In genomic region chr17:35727471-35728205, GRCm38 (mm10) we compare ENCODE assay signal across 20 mouse cellular contexts. TPM values are rescaled to one million over a fixed set of nuclear protein-coding genes. Genes with fewer than 3 reads are reported as not detected.
DNase-seq lines count a peak whose midpoint lies in the region; TF ChIP-seq lines count a peak whose summit lies in the region.
"Had no signal": no experiment of that assay in that cellular context is flagged by ENCODE, and none has a peak within 500 bp of the region (broad histone marks: within the 10 kb centered on the region; RNA-seq: fewer than 3 reads in every experiment).

No protein-coding gene starts in this region.

- in situ Hi-C loops in ES-E14 (cut with MboI; ENCODE audit: low sequenced_read_pairs in 2 of 2, unreplicated experiment in 2 of 2): no loop called here

- H3K36me3 ChIP-seq in E14TG2a.4 (ENCODE audit: insufficient read depth, low read length) (no peaks in the 10 kb centered on the region), ES-E14 (ENCODE audit: control insufficient read depth, insufficient read depth, low read length, poor library complexity, severe bottlenecking) (no peaks in the 10 kb centered on the region)
- H3K36me3 ChIP-seq: embryonic facial prominence, embryonic 10.5 days; heart, embryonic 15.5 days; hindbrain, embryonic 10.5 days; intestine, embryonic 15.5 days had no signal

- H3K4me3 ChIP-seq in gastrocnemius, adult 2 months: no peak overlapping the region
- peak overlapping the region; percentile 53; the same call in 1 of the 2 replicates for H3K4me3 ChIP-seq in E14TG2a.4 (replicated peaks; ENCODE audit: low read length)
- H3K4me3 ChIP-seq in ES-E14 (ENCODE audit: insufficient read depth in 1 of 2, low read depth in 1 of 2, low read length in 2 of 2, poor library complexity in 1 of 2, severe bottlenecking in 1 of 2): 0 out of 4 replicates have a peak overlapping the region, but pooled peaks of 1 of the 2 experiments have one; percentile 23
- H3K4me3 ChIP-seq: embryonic facial prominence, embryonic 10.5 days; heart, embryonic 15.5 days; hindbrain, embryonic 10.5 days; intestine, embryonic 15.5 days had no signal

- no peak for DNase-seq in gastrocnemius, adult 2 months
- no peak for DNase-seq in gastrocnemius, postnatal 14 days
- DNase-seq in ES-E14 (ENCODE audit: low read depth, low spot score): no peak
- peak; percentile 51 for DNase-seq in naive thymus-derived CD4-positive, alpha-beta T cell, adult 2 months (ENCODE audit: low read depth)
- no peak for DNase-seq in cerebellum, postnatal 4 days (ENCODE audit: low spot score in 2 of 2)
- DNase-seq in c-Kit-positive CD71-positive TER-119-positive erythroid progenitor cells, embryonic 14.5 days (ENCODE audit: low spot score): no peak
- DNase-seq: adrenal gland, adult 8-10 months; cerebellum, adult 11-12 months; cerebellum, adult 9-10 months; cerebellum, postnatal 25 days; gastrocnemius, postnatal 25 days; heart, postnatal 14 days; kidney, adult 18-20 months had no signal

- H3K9ac ChIP-seq in ES-E14 (ENCODE audit: insufficient read depth, low read depth, low read length, poor library complexity, severe bottlenecking): no peak overlapping the region
- H3K9ac ChIP-seq: heart, embryonic 15.5 days; hindbrain, embryonic 14.5 days; intestine, embryonic 15.5 days had no signal

- no peak for TF ChIP-seq CTCF in gastrocnemius, adult 2 months (IDR thresholded peaks at IDR 0.05)
- TF ChIP-seq CTCF in E14TG2a.4 (conservative IDR thresholded peaks at IDR 0.05; ENCODE audit: low read length): no peak

- intact Hi-C loops in gastrocnemius, adult 2 months (cut with DNase I): no loop called here
- intact Hi-C loops in gastrocnemius, postnatal 14 days (cut with DNase I; ENCODE audit: low total_unique reads): no loop called here

- peaks cover 30% of the 10 kb centered on the region for H3K27me3 ChIP-seq in E14TG2a.4 (ENCODE audit: insufficient read depth, low read length)
- H3K27me3 ChIP-seq: heart, embryonic 15.5 days; intestine, embryonic 15.5 days had no signal

- H3K4me1 ChIP-seq in E14TG2a.4 (replicated peaks; ENCODE audit: low read depth, low read length) (peaks cover 78% of the 10 kb centered on the region), ES-E14 (ENCODE audit: control insufficient read depth in 2 of 2, insufficient read depth in 2 of 2, low read length in 2 of 2, poor library complexity in 1 of 2) (peaks cover 5 to 32% of the 10 kb centered on the region in 2 experiments; a peak in 3 of 4 replicates)

- H3K27ac ChIP-seq in gastrocnemius, adult 2 months: peak overlapping the region; percentile 88
- peak overlapping the region; percentile 90 for H3K27ac ChIP-seq in ES-E14 (ENCODE audit: insufficient read depth, low read depth, low read length, poor library complexity, severe bottlenecking)
- H3K27ac ChIP-seq: embryonic facial prominence, embryonic 10.5 days; heart, embryonic 15.5 days; hindbrain, embryonic 10.5 days; hindbrain, embryonic 14.5 days; intestine, embryonic 15.5 days had no signal

- H3K9me3 ChIP-seq in E14TG2a.4 (ENCODE audit: low read length) (no peaks in the 10 kb centered on the region), ES-E14 (ENCODE audit: control insufficient read depth, insufficient read depth, low read depth, low read length) (no peaks in the 10 kb centered on the region)
- H3K9me3 ChIP-seq: embryonic facial prominence, embryonic 10.5 days; heart, embryonic 15.5 days; hindbrain, embryonic 10.5 days; intestine, embryonic 15.5 days had no signal

TF ChIP-seq in ES-E14, 5 proteins besides CTCF, POLR2A, EP300 and RAD21:
- no peak for TF ChIP-seq MAFK (IDR thresholded peaks at IDR 0.05; ENCODE audit: insufficient read depth, low read depth, low read length)
- TF ChIP-seq ZNF384 (IDR thresholded peaks at IDR 0.05; ENCODE audit: low read depth, low read length): no peak
- TF ChIP-seq CHD2 (IDR thresholded peaks at IDR 0.05; ENCODE audit: low read depth, low read length): no peak
- no peak for TF ChIP-seq HCFC1 (IDR thresholded peaks at IDR 0.05; ENCODE audit: borderline replicate concordance, insufficient read depth, low read length)
TF ChIP-seq in ES-E14: peak in this region for 0.

RNA-seq across cellular contexts. Expression of gene Ddr1, which starts 23.2 kb away (rescaled TPM):
- 10 to 100 TPM; 13.4 to 15.9 TPM for total RNA-seq in gastrocnemius, adult 2 months (2021)
- 10 to 100 TPM; 20.3 to 23.4 TPM for total RNA-seq in gastrocnemius, postnatal 14 days (2021)
- total RNA-seq in ES-E14 (2012; rRNA removed): 46.0 and 78.8 TPM in 2 replicates
- total RNA-seq: granulocyte monocyte progenitor cell, adult 5-6 weeks had no signal

RNA-seq across cellular contexts. Expression of gene Gtf2h4, which starts 54.1 kb away (rescaled TPM):
- 10 to 100 TPM; 18.1 to 24.2 TPM for total RNA-seq in gastrocnemius, adult 2 months (2021)
- 10 to 100 TPM; 16.1 to 19.4 TPM for total RNA-seq in gastrocnemius, postnatal 14 days (2021)
- 75.3 and 83.0 TPM in 2 replicates for total RNA-seq in ES-E14 (2012; rRNA removed)
